Mouse (Mus musculus): ENCODE measurements around the gene Odf3.
"Not testable (repeated sequence)": the region's sequence is repeated elsewhere in the genome, so short reads cannot be mapped to it uniquely, and the experiment has no call there.

Odf3 gene

DNA sequence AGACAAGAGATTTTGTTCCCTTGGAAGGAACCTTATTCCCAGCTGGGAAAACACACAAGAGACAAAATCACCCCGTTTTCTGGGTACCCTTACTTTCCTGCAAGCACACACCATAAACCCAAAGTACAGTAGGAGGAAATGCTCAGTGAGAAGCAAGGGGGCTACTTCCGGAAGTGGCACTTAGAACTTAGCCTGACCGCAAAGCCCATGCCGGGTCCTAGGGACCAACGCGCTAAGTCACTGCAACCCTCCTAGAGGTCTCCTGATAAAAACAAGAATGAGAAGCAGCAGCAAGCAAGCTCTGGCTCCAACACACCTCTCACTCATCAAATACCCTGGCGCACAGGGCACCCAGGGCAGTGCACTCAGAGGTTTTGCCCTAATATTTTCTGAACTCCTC lies 31.8 kb downstream of the Odf3 start:
- DNase-seq (ENCODE audit: extremely low read depth, insufficient read length, low spot score): no peak

DNA sequence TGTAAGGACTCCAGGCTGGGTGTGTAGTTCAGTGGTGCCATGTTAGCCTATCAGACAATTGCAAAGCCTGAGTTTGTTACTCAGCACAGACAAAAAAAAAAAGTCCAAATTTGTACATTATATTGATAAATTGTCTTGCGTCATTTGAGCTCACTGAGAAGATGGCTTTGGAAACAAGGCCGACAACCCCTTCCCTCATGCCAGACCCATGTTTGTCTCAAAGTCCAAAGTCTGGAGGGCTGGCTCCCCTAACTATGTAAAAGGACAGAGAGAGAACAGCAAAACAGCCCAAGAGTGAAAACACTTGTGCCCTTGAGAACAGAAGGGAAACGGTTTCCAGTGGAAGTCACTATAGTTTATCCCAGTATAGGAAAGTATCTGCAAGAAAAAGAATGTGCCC lies 32.8 kb downstream of the Odf3 start:
- no peak for DNase-seq (ENCODE audit: extremely low read depth, insufficient read length, low spot score)

DNA sequence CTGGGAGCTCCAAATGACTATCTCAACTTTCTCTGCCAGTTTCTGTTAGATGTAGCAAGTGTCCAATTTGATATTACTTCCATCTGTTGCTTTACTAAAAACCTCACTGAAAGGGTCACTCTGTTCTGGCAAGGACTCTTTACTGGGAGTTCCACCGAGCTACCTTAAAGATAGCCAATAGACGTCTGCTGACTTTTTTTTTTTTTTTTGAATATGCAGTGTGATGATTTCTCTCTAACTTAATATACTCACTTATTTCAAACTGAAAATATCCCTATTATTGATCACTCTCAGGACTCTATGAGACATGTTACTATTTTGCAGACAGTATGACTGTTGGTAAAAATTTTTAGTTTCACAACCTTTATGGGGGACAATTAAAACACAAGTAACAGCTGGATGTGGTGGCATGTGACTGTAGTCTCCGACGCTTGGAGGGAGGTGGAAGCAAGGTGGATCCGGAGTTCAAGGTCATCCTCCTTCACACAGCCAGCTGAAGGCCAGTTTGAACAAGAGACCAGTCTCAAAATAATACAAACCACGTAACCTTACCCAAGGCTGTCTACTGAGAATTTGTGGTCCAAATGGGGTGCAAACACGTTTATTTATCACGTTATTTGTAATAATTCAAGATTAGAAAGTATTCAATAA lies 33.4 kb downstream of the Odf3 start:
- DNase-seq (ENCODE audit: extremely low read depth, insufficient read length, low spot score): no peak

DNA sequence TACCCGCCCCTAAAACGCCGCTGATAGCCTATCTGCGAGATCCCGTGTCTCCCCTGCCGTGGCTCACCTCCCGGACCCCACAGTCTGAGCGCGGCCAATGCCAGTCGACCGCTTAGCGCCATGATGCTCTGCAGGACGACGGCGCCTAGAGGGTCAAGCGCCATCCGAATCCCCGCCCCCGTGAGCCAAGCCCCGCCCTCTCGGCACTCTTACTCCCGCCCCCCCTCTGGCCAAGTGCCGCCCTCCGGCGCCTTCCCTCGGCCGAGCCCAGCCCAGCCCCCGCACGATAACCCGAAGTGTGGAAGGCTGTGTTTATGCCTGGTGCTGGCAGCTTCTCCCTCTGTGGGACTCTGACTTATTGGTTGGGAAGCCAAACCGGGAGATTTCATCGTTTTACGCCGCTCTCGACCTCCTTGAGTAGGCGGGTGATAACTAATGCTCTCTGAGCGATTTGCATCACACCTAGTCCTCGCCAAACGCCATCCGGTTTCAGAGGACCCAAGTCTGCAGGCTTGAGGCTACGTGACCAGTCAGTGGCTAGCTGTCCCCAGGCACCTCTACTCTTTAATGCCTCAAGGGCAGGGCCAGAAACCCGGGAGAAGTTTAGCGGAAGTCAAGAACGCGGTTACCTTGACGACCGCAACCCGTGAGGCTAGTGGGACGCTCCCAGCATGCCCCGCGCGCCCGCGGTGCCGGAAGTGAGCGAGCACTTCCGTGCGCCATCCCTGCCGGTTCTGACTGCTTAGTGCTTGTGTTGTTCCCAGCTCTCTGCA lies 34.3 kb downstream of the Odf3 start, which contains the start of the genes Psmd13 and Sirt3:
Gene Psmd13 (plus strand): TSS at position 273 of the 773 bp plus-strand sequence.
Gene Sirt3 (minus strand): TSS at position 614 of the 773 bp plus-strand sequence.
- DNase-seq (ENCODE audit: extremely low read depth, insufficient read length, low spot score): peak; percentile 95

DNA sequence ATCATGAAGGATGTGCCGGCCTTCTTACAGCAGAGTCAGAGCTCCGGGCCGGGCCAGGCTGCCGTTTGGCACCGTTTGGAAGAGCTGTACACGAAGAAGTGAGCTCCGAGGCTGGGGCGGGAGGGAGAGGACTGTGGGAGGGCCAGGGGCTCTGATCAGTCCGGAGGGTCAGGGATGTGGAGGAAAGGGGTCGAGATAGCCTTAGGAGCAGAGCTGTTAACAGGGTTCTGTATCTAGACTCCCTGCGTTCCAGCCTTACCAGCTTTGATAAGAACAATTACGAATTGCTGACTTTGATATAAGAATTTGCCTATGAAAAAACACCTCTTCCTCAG lies 34.8 kb downstream of the Odf3 start:
- no peak for DNase-seq (ENCODE audit: extremely low read depth, insufficient read length, low spot score)

DNA sequence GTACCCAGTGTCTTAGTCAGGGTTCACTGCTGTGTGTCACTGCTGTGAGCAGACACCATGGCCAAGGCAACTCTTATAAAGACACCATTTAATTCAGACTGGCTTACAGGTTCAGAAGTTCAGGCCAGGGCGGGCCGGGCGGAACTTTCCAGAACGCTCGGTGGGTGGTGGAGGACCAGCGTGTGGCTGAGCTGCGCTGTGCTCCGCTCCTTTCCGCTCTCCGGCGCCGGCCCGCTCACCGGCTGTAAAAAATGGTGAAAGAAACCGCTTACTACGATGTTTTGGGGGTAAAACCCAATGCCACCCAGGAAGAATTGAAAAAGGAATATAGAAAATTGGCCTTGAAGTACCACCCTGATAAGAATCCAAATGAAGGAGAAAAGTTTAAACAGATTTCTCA lies 43.0 kb downstream of the Odf3 start:
- not testable (repeated sequence) for DNase-seq (ENCODE audit: extremely low read depth, insufficient read length, low spot score)

DNA sequence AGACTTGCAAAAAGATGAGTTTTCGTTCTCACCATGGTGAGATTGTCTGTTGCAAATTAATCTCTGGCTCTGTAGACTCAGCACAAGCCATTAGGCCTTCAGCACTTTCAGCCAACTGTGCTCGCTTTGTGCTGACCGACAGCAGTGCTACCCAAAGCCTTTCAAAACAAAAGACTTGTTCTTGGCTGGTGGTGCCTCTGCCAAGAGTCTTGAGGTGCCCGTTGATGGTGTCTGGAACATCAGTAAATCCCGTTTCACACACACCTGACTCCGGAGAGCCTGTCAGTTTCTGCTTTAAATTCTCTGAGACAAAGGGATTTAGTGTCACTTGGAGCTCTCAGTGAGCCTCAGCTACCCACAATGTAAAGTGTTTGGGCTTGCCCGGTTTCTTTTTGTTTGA lies 46.4 kb downstream of the Odf3 start:
- no peak for DNase-seq (ENCODE audit: extremely low read depth, insufficient read length, low spot score)

DNA sequence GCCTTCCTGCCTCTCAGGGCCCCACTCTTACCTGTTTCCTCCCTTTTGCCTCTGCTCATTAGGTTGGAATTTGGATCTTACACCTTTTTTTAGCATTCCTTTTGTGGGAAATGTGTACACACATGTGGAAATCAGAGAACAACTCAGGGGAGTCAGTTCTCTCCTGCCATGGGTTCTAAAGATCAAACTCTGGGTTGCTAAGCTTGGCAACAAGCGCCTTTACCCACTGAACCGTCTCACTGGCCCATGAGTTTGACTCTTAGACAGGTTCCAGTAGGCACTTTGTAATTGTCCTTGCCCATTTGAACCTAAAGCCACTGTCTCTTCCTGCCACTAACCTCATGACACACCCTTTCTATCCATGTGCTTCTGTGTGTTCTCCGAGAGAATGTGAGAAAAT lies 47.0 kb downstream of the Odf3 start:
- DNase-seq (ENCODE audit: extremely low read depth, insufficient read length, low spot score): no peak

DNA sequence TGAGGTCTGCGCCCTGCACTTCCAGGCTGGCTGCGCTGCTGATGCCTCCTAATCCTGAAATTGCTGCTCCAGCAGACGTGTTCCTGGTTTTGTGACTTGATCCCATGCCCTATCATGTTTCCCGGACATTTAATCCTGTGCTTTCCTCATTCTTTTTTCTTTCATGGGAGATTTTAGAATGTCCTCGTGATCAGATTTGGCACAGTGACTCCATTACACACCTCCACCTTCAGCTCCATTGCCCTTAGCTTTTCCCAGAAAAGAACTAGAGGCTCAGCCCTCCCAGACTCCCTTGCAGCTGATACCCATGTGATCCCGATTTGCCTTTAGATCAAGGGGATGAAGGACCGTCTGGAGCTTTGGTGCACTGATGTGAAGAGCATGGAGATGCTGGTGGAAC lies 50.3 kb downstream of the Odf3 start:
- no peak for DNase-seq (ENCODE audit: extremely low read depth, insufficient read length, low spot score)

DNA sequence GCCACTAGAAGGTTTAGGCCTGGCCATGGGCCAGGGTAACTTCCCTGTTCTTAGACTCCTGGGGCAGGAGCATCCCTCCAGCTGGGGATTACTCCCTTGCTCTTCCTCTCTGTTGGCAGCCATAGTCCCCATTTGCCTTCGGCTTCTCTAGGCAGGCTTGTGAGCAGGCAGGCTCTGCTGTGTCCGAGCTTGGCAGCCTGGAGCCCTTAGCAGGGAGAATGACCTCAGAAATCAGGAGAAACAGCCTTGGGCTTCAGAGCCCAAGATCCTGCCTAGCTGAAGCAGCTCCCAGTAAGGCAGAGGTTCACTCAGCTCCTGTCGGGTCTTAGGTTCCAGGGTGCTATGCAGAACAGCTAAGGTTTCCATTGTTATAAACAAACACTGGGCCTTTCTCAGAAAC lies 51.5 kb downstream of the Odf3 start:
- DNase-seq (ENCODE audit: extremely low read depth, insufficient read length, low spot score): no peak

DNA sequence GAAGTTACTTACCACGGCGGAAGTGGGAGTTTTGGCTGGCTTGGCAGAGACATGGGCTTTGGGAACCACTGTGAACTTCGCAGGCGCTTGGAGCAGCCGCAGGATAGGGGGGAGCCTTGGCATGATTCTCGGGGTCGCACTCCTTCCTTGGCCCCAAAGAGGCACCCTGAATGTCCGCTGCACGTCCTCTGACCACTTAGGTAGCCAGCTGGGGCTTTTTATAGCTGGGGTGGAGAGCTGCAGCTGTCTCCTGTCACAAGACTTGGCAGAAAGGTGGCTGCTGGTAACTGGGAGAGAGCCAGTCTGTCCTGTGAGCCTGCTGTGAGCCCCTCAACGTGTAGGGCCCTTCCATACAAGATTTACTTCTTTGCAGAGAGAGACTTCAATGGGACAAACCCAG lies 52.6 kb downstream of the Odf3 start, which contains the start of gene Cox8b:
Gene Cox8b (minus strand): TSS at position 227 of the 400 bp plus-strand sequence.
- no peak for DNase-seq (ENCODE audit: extremely low read depth, insufficient read length, low spot score)
